Mouse (Mus musculus) embryo, embryonic 9.5 days (tissue): ENCODE measurements around the gene Cpne4.

Experiments used
- DNase-seq: peaks from one replicate; pipeline ENCODE4 v3.0.0-alpha.2; 2017; ENCODE audit errors: extremely low spot score

The Cpne4 gene

DNA sequence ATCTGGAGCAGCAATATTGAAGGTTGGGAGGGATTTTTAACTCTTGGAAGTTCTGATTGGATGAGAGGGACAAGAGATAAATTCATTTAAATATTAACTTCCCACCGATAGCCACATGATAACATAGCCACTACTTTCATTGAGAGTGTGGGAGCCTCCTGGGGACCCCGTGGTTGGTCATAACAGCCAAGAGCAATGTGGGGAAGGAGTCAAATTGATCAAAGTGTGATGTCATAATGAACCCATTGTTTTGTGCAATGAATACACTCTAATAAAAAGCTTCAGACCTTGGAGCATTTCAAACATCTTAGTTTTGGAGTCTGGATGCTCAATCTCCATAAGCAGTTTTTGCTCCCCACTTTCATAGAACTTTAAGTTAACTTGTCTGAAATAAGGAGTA is at the start of gene Cpne4:
Cpne4 (plus strand) TSS at position 301 of the 400 bp plus-strand sequence.
- no peak for DNase-seq

DNA sequence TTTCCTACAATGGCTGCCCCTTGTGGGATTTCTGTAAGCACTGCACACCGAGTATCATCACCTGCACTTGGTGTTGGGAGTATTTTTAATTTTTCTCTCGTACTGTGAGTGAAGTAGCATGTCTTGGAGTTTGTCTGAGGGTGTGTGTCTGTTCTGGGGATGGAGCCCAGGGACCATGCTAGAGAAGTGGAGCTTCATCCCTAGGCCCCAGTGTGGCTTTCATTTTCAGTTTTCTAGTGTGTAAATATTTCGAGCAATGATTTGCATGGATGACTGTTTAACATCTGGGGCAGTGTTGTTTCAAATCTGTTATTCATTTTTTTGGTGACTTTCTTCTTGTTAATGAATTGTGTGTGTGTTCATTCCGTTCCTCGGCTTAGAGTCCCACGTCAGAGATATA is 31.9 kb upstream of the Cpne4 start:
- DNase-seq, result no peak

DNA sequence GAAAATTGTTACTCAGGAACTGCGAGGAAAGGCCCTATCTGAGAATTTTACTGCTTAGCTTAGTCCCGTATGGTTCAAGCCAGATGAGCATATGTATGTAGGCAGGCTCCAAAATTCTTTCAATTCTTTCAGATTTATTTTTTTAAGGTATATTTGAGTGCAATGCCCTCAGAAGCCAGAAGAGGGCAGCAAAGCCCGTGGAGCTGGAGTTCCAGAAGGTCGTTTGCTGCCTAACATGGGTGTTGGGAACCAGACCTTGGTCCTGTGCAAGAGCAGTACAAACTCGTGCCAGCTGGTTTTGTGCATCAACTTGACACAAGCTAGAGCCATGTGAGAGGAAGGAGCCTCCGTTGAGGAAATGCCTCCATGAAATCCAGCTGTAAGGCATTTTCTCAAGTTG is 11.6 kb upstream of the Cpne4 start:
- peak; percentile 2 for DNase-seq

DNA sequence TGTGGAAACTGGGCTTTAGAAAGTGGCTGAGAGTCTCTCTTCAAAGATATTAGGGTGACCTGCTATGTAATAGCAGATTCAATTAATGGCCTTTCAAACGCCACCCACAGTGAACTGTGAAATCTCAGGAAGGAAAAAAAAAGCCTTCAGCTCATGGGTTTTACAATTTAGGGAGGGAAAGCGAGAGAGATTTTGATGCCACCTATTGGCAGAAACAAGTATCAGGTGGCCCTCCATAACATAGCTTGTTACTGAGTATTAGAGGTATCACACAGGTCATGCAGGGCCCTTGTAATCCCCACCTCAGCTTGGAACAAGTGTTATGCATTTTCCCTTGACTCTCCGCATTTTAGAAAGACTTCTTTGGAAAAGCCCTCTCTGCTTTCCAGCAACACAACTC is 18.7 kb downstream of the Cpne4 start:
- no peak for DNase-seq

DNA sequence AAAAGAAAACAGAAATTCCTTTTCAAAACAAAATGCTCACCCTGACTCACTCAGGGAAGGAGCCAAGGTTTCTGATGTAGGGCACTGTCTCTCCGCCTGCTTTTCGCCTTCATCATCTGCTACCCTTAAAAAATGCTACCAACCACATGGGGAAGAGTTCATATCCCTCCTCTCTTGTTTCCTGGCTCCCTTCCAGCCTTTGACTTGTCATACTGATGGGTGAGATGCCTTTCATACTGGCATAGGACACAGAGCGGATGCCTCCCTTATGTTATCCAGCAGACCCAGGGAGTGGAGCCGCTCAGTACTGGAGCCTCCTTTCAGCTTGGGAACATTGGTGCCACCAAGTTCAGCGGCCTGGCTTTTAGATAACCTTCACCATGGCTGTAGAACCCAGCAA is 19.4 kb downstream of the Cpne4 start:
- DNase-seq, result no peak

DNA sequence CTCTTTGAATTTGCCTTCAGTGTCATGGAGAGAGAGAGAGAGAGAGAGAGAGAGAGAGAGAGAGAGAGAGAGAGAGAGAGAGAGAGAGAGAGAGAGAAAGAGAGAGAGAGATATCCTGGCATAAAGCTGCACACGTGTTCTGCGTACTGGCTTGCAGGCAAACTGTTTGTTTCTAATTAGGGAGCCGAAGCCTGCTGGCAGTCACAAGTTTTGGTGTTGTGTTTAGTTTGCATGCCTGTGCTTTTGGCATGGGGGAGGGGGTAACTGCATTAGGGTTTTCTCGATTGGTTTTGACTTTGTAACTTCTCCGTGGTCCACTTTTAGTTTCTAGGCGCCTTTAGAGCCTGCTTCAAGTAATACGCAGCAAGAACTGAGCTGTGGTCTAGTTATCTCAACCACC is 20.0 kb downstream of the Cpne4 start:
- DNase-seq, result no peak

DNA sequence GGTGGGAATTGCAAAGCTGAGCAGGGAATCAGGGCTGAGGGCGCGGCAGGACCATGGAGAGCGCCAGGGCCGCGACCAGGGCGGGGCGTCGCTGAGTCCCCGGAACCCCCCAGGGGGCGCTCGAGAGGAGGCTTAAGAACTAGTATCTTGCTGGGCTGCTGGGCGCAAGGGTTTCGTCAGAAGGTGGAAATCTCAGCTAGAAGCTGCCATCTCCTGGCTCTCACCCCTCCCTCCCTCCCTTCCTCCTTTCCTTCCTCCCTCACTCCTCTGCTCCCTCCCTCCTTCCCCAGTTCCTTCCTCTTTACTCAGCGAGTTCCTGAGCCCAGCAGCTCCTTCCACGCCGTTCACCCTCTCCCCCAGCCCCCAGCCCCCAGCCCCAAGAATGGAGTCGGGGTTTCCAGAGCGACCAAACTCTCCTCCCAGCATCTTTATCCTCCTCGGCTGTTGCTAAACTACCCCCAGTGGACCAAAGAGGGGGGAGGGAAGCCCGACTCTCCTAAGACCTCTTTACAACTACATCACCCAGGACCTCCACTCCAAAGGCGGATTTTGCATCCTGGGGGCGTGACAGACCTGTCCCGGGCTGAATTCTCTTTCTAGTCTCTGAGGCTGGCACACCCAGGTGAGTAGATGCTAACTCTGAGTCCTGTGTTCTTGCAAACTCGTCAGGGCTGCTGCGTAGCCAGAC is 22.5 kb downstream of the Cpne4 start:
- peak; percentile 81 for DNase-seq

DNA sequence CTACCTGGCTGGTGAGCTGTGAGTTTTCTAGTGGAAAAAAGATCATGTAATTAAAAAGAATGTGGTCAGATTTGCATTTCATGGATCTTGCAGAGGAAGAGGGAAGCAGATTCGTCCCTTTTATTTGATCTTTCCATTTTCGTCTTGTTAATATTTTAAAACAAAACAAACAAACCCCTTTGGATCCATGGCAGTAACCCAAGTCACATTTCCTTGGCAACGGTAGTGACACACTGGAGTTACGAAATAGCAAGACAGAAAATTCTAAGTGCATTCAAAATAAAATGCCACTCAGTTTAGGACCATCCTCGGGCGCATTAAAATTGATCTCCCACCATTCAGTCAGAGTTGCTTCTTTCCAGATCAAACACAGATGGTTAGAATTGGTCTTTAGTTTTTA is 25.8 kb downstream of the Cpne4 start:
- no peak for DNase-seq

DNA sequence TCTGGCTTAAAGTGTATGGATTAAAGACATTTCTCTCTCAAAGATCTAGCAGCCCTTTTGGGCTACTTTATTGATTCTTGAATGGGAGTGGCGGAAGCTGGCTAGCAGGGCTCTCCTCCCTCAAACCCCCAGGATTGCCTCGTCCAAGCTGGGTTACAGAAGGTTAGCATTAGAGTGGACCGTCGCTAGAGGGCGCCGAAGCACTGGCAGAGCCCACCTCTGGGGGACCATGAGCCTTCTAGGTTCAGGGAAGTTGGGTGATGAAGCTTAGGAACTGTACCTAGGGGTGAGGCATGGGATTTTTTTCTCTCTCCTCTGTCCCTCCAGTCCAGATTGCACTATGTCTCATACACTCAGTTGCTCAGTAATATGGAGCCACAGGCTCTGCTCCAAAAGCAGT is 27.4 kb downstream of the Cpne4 start:
- peak; percentile 76 for DNase-seq

DNA sequence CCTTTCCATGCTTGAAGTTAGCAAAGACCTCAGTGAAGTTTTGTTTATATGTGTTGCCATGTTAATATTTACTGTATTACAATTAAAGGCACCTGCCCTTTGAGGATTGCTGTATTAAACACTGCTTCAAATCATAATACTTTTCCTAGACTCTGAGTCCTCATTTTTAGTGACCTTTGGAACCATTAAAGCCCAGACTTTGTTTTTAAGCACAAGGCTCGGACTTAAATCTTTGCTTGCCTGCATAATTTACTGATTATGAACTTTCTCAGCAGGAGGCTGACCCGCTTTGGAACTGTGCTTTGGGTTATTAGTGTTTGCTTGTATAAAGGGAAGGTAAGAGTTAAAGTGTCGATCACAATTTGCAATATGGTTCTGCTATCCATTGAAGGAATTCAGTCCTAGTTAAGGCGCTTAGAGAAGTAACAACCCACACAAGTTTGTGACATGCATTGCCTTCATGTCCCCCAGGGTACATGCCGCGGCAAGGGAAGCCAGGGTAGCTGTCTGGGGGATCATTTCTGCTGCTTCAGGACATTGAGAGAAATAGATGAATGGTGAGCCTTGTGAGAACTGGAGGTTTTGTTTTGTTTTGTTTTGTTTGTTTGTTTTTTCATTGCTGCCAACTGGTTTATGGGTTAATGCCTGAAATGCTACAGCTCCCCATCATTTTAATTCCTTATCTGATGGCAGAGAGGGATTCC is 35.0 kb downstream of the Cpne4 start:
- DNase-seq, result no peak

DNA sequence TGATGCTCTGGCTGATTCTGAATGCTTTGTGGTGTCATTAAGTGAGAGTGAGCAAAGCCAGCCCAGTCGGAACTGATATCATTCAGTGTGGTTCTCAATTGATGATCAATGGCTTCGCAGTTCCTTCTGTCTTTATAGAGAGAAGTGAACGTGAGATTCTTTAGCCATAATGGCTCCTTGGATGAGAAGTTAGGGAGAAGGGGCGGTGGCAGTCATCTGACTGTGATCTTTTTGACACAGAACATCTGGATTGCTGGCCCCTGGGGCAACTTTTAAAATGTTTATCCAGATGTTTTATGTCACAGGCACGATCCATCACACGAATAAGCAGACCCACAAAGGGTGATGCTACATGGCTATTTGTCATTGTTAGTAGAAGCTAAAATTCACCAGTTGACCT is 35.6 kb downstream of the Cpne4 start:
- DNase-seq, result peak; percentile 18

DNA sequence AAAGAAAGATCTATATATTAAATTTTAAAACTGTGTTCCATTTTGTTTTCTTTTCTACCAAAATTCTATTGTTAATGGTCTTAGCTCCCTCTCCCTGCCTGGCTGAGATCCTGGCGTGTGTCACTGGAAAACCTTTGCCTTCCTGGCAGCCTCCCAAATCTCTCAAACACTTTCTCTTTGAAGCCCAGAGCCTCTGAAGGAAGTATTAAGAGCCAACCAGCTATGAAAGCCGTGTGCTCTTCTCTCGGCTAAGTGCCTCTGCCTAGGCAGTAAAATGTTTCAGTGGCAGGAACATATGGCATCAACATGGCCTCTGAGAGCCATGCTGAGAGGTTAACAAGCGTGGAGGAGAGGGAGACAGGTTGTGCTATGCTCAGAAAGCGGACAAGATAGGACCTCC is 47.5 kb downstream of the Cpne4 start:
- DNase-seq, result no peak

DNA sequence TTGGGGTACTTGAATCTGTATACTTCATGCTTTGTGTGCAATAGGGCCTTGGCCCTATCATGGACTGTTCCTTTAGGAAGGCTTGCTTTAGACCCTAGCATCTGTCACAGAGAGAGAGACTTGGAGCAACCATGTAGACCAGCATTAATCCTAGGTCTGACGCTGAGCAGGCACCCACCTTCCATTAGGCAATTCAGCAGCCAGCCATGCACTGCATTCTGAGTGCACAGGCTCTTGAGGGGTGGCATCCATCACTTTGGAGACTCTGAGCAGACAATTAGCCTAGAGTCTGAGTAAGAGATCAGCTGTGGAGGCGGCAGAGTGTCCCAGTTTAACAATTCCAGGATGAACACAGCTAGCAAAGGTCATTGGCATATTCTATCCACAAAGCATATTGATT is 47.9 kb downstream of the Cpne4 start:
- no peak for DNase-seq

DNA sequence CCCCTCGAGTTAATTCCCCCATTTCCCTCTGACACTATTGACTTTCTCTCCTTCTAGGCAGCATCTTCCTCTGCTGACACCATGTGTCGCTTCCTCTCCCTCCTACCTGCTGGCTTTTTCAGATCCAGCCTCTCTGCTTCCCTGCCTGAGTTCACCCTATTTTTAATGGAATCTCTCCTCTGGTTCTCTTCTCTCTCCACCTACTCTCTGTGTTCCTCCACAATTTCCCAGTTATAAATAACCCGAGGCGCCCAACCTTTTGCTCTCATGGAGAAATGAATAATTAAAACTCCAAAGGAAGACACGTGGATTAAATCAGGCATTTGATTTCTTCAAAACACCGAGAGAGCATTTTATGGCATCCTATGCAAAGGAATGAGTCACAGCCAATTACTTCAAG is 65.4 kb downstream of the Cpne4 start:
- no peak for DNase-seq

DNA sequence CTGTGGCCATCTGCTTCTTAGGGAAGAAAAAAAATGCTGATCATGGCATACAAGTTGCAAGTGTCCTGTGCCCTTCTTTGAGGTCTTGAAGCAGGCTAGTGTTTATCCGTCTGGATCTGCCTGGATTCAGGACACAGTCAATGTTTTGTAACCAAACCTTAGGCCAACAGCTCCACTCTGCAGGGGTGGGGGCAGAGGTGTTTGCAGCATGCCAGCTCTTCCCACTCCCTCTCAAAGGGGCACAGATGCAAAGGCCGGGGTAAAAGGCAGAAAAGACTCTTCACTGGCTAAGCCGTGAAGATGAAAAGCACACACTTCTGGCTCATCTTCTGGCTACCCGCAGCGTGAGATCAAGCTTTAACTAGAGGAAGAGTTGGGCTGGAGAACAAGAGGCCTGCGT is 69.6 kb downstream of the Cpne4 start:
- no peak for DNase-seq

DNA sequence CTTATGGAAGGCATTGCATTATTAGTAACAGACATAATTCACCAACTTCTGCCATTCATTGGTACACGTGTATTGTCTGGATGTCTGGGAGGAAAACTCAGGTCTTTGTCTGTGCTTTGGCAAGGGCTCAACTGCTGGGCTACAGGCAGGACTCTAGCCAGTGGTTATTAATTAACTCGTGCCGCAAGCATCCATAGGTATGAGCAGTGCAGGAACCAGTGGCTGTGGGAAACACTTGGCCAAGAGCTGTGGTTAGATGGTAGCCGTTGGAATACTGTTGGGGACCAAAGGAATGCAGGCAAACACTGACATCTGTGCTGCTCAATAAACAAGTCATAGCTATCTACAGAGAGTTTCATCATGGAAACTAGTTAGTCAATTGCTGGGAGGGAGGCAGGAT is 76.5 kb downstream of the Cpne4 start:
- no peak for DNase-seq

DNA sequence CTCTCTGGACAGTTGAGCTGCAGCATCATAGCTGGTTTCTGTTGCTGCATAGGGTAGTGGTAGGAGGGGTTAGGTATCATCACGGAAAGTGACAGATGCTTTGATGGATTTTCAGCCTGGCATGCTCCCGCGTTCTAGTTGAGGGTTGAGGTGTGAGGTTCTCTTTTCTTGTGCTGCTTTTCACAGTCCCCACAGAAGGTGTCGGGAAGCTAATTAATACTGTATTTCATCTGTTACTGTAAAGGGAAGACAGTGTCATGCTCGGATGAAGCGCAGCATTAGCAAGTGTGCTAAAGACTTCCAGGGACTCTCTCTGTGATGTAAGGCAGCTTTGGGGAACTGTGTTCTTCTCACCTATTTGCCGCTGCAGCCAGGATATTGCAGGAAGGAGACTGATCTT is 80.7 kb downstream of the Cpne4 start:
- no peak for DNase-seq

DNA sequence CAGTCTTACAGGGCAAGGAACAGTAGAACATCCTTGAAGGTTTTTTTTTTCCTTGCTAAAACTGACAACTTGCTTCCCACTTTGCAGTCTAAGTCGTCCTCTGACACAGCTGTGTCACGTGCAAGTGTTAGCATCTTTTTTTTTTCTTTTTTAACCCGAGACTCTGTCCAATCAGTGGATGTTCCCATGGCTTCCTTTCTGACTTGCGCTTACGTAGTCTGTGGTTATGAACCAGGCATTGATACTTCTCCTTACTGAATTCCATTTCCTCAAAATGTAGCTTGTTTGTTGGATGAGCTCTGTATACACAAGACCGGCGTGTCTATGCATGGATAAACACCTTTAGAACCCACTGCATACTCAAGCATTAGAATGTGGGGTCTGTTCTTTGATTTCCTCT is 82.2 kb downstream of the Cpne4 start:
- no peak for DNase-seq

DNA sequence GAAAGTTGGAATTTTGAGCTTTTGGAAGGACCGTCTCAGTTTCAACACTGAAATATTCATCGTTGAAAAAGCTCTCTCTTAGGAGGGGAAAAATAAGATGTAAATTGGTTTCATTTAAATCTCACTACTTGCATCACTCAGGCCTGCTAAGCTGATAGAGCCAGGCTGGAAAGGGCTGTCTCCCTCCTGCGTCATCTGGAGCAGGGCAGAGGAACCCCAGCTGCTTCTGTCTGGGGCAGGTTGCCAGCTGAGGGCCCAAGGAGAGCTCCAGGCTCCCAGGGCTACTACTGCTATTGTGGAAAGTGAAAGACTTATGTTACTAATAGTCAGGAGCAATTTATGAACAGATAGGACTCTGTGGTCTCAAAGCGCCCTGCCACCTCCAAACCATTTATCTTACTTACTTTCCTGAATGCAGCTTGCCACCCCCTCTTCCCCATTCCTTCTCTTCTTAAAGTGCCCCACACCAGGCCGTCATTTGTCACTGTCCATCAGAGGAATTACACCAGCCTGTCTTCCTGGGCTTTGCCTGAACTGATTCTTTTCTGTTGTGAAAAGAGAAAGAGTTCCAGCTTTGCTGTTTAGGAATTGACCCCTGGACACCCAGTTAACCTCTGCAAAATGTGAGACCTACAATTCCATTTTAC is 99.4 kb downstream of the Cpne4 start:
- peak; percentile 13 for DNase-seq

DNA sequence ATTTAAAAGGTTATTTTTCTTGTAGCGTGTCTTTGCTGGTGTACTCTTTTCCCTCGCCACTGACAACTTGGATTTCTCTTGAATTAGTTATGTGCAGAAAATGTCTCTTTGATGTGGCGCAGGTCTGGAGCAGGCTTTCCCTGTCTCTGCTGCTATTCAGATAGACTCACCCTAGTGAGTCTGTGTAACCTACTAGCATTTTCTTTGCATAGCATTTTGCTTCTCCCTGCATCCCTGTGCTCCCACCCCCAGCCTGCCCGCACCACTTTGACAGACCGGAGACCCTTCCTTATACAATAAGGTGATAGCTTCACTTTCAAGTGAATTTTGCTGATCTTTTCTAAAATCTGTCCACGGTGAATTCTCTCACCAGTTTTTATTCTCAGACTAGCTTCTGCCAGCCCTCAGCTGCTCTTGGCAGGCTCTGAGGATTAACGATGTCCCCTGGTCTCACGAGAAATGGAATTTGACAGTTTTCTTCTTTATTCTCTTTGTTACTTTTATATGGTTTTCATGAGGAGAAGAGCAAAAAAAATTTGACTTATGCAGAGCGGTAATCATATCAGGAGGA is 105.7 kb downstream of the Cpne4 start:
- DNase-seq, result no peak

DNA sequence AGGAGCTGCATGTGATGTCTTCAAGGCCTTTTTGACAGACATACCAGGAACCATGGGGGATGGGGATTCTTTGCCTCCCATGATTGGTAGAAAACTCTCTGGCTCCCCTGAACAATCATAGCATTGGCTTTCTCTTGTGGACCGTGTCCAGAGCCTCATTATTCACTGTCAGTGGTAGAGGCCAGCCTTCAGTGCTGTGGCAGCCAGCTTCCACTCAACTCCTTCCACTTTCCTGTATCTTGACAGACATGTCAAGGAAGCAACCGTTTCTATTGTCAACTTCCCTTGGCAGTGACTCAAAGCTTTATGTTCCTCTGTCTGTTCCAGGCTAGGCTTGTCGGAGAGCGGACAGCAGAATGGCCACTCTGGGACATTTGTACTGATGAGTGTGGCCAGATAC is 112.7 kb downstream of the Cpne4 start:
- no peak for DNase-seq

DNA sequence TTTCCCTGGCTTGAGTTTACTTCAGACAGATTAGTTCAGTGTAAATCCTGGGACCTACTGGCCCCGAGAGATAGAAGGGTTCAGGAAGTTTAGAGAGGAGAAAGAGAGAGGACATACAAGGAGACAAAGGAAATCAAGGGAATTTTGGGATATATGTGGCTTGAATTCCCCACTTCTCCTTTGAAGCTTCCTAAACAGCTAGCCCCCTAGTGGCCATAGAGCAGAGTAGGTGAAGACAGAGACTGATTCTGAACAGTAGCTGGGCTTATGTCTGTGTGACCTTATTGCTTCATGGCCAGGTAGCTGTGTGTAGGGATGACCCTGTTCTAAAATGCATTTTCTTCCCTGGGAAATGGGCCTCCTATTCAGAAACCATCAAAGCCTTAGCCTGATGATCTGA is 129.6 kb downstream of the Cpne4 start:
- DNase-seq, result no peak

DNA sequence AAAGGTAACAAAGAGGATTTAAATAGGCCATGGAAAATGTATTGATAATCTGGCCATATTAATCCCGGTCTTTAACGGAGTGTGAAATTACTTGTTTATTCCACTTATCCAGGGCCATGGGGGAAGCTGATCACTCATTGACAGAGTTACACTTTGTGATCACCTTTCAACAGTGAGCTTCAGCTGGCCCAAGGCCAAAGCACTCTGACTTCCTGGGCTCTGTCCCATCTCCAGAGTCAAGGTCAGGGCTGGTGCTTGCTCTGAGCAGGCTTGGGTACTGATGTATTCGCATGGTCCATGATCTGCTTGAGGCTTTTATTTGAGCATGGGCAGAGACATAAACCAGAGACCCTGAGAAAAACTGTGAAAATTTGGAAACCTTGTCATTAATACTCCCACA is 131.5 kb downstream of the Cpne4 start:
- DNase-seq, result no peak
